ENCODE assay signal across 8 mouse cellular contexts in the genomic region with DNA sequence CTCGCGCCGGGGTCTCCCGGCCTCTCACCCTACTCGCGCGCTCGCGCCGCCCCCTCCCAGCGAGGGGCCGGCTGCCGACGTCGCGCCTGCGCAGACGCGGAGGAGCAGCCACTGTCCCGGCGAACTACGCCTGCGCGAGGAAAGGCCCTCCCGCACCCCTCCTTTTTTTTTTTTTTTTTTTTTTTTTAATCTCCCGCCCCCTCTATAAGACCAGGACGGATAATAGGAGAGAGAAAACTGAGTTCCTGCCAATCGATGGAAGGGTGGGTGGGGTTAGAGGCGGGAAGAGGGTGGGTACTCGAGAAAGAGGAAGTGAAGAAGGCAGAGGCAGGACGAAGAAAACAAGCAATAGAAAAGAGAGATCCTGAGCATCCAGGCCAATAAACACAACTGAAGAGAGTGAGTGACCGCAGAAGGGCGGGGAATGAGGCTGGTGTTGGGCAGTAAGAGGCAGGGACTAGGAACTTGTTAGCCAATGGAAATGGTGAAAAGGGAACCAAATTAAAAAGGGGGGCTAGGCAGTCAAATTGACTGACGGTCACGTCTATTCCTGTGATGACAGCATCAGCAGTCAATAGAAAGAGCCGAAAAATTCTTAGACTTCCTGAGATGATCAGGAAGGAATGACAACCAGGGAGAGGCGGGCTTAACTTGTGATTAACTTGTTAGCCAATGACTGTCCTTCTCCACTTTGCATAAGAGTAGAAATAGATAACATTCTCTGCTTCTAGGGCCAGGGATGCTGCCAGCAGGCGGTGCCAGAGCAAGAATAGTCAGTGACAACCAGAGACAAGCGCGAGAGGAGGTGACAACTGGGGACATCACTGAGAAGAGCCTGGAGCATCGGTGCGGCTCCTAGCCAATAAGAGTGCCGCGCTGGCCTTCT. TPM values are rescaled to one million over a fixed set of nuclear protein-coding genes. Genes with fewer than 3 reads are reported as not detected.
DNase-seq lines count a peak whose midpoint lies in the region; ATAC-seq lines count a peak whose summit lies in the region.

Gene Mylpf, plus strand, starts transcription at position 338 of the 886 bp plus-strand sequence.

- H3K4me1 ChIP-seq in forebrain, embryonic 14.5 days (ENCODE audit: control insufficient read depth, insufficient read depth, low read length), result peaks cover 19% of the 10 kb centered on the region
- peaks cover 36% of the 10 kb centered on the region for H3K4me1 ChIP-seq in neural tube, embryonic 15.5 days

- WGBS in forebrain, embryonic 14.5 days, result under 1% methylated on average over 43 of the region's 44 CpGs
- under 1% methylated on average over 44 of the region's 44 CpGs for WGBS in neural tube, embryonic 15.5 days

- peak within 1 kb of the TSS; percentile 100 for H3K4me2 ChIP-seq in forebrain, embryonic 14.5 days (ENCODE audit: low read length)
- H3K4me2 ChIP-seq in neural tube, embryonic 15.5 days, result peak within 1 kb of the TSS; percentile 90

- peak within 1 kb of the TSS; percentile 95 for H3K9ac ChIP-seq in forebrain, embryonic 14.5 days (ENCODE audit: low read length)
- H3K9ac ChIP-seq in neural tube, embryonic 15.5 days (replicated peaks), result peak within 1 kb of the TSS; percentile 88

- no peaks in the 10 kb centered on the region for H3K9me3 ChIP-seq in forebrain, embryonic 14.5 days (replicated peaks; ENCODE audit: control insufficient read depth, low read length)
- H3K9me3 ChIP-seq in neural tube, embryonic 15.5 days (replicated peaks), result no peaks in the 10 kb centered on the region

- peak; percentile 99 for DNase-seq in ES-CJ7 (ENCODE audit: low read depth, low spot score)
- peak; percentile 91 for DNase-seq in cerebellum, adult 11 months
- DNase-seq in forebrain, embryonic 14.5 days (ENCODE audit: low spot score), result peak; percentile 98
- DNase-seq in heart, postnatal 14 days, result peak; percentile 96 to 98
- DNase-seq in layer of hippocampus, adult 11-12 months (ENCODE audit: low spot score), result peak; percentile 96
- peak; percentile 97 to 98 for DNase-seq in lung, adult 18-20 months
- DNase-seq in testis, postnatal 14 days (ENCODE audit: low spot score), result peak; percentile 93

- H3K36me3 ChIP-seq in forebrain, embryonic 14.5 days (ENCODE audit: control insufficient read depth, insufficient read depth, low read length), result peaks cover 7% of the 10 kb centered on the region
- peaks cover 7% of the 10 kb centered on the region for H3K36me3 ChIP-seq in neural tube, embryonic 15.5 days

- peak; percentile 96 for ATAC-seq in forebrain, embryonic 14.5 days
- ATAC-seq in neural tube, embryonic 15.5 days (ENCODE audit: low FRiP score), result peak; percentile 95

- intact Hi-C loops in heart, postnatal 14 days (cut with DNase I), result loop anchor here (1.0 kb wide), 1 partner anchor 12 kb away; the partner anchor contains the start of gene Cd2bp2

- peak within 1 kb of the TSS; percentile 95 for H3K4me3 ChIP-seq in forebrain, embryonic 14.5 days (ENCODE audit: low read depth, low read length)
- peak within 1 kb of the TSS; percentile 97 for H3K4me3 ChIP-seq in neural tube, embryonic 15.5 days (replicated peaks)

- no peaks in the 10 kb centered on the region for H3K27me3 ChIP-seq in forebrain, embryonic 14.5 days (replicated peaks; ENCODE audit: control insufficient read depth, insufficient read depth, low read length)
- H3K27me3 ChIP-seq in neural tube, embryonic 15.5 days (replicated peaks), result peaks cover 3% of the 10 kb centered on the region

- peak within 1 kb of the TSS; percentile 85 for H3K27ac ChIP-seq in forebrain, embryonic 14.5 days (ENCODE audit: low read depth, low read length)
- H3K27ac ChIP-seq in neural tube, embryonic 15.5 days (replicated peaks), result peak within 1 kb of the TSS; percentile 85

RNA-seq across cellular contexts. Expression of gene Mylpf, which starts in this region (rescaled TPM):
- polyA plus RNA-seq in forebrain, embryonic 14.5 days (2014; fragmentation: Nextera tagmentation; extraction: Ambion mirVana), result 4.6 and 5.3 TPM in 2 replicates
- total RNA-seq in heart, postnatal 14 days (2021), result 1 to 10 TPM; 1.1 to 4.2 TPM
- polyA plus RNA-seq in neural tube, embryonic 15.5 days (2015; fragmentation: Nextera tagmentation; extraction: Ambion mirVana), result 42.1 and 72.2 TPM in 2 replicates

Comparison
In these comparisons a context has a peak if more than half of its experiments do, and no peak if none do; other contexts are left out.
1. Peak in every context shown above with its lines: DNase-seq, ATAC-seq, H3K4me3 ChIP-seq and H3K27ac ChIP-seq.